Mouse (Mus musculus) intestine, embryonic 15.5 days (tissue): ENCODE results near the gene Rps6ka5. TPM values are rescaled to one million over a fixed set of nuclear protein-coding genes. Genes with fewer than 3 reads are reported as not detected.

ENCODE experiments used
- ATAC-seq: fragments of 200-750 bp; cut with Nextera tagmentation; 2 replicates; pipeline ENCODE4 v1.8.0; 2017; ENCODE audit warnings: moderate TSS enrichment, moderate library complexity
- H3K27ac ChIP-seq: fragments of 300-500 bp; sonication (generic); 2 replicates; pipeline ENCODE4 v1.5.1; 2015; ENCODE audit warnings: mild to moderate bottlenecking, inconsistent platforms
- H3K27me3 ChIP-seq: fragments of 300-500 bp; sonication (generic); replicated peaks from 2 replicates; pipeline ENCODE4 v1.6.1; 2015; ENCODE audit warnings: inconsistent platforms
- H3K36me3 ChIP-seq: fragments of 300-500 bp; sonication (generic); 2 replicates; pipeline ENCODE4 v1.6.1; 2015; ENCODE audit warnings: inconsistent platforms
- H3K4me1 ChIP-seq: fragments of 300-500 bp; sonication (generic); replicated peaks from 2 replicates; pipeline ENCODE4 v1.6.1; 2015; ENCODE audit warnings: inconsistent platforms
- H3K4me2 ChIP-seq: fragments of 300-500 bp; sonication (generic); replicated peaks from 2 replicates; pipeline ENCODE4 v1.6.1; 2015; ENCODE audit warnings: mild to moderate bottlenecking, inconsistent platforms
- H3K4me3 ChIP-seq: fragments of 300-500 bp; sonication (generic); replicated peaks from 2 replicates; pipeline ENCODE4 v1.5.1; 2015; ENCODE audit warnings: inconsistent platforms
- H3K9ac ChIP-seq: fragments of 300-500 bp; sonication (generic); 2 replicates; pipeline ENCODE4 v1.6.1; 2015; ENCODE audit warnings: inconsistent platforms
- H3K9me3 ChIP-seq: fragments of 300-500 bp; sonication (generic); 2 replicates; pipeline ENCODE4 v1.6.1; 2016; ENCODE audit warnings: inconsistent platforms
- WGBS: fragments of 180-500 bp; shearing (Covaris S2); methylation state at CpG from one replicate; pipeline ENCODE4 v1.1.7; 2015; 5-methylcytosine and 5-hydroxymethylcytosine counted together
- polyA plus RNA-seq: library from polyadenylated mRNA; unstranded; fragments of >200 nt; fragmentation: Nextera tagmentation; extraction: Ambion mirVana; gene quantifications from 2 replicates; pipeline ENCODE4 v1.2.1, GENCODE M21; 2015

Gene Rps6ka5
- polyA plus RNA-seq, 1 experiment from 2014 or later, result 2.5 TPM

DNA sequence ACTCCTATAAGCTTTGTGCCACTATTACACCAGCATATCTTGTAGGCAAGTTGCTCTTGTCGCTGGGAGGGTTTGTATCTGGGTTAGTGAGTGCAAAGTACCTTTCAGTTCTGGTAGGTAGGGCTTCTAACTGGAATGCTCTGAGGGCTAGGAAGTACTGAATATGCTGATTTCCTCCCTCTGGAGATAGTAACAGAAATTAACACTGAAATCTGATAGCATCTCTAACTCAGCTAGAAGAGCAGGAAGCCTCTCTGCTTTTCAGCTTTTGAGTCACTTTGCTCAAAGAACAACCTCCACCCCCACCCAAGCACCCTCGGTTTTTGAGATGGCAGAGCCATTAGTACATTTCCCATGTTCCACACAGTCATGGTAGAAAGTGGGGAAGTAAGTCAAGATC is 15.7 kb upstream of the Rps6ka5 start:
- Histone ChIP-seq H3K9ac (no peak overlapping the region), H3K27ac (no peak overlapping the region), H3K36me3 (no peaks in the 10 kb centered on the region), H3K9me3 (no peaks in the 10 kb centered on the region), H3K27me3 (no peaks in the 10 kb centered on the region), H3K4me1 (no peaks in the 10 kb centered on the region), H3K4me2 (no peak overlapping the region), H3K4me3 (no peak overlapping the region)
- no peak for ATAC-seq
- WGBS, result 67% methylated on average over 2 of the region's 2 CpGs

DNA sequence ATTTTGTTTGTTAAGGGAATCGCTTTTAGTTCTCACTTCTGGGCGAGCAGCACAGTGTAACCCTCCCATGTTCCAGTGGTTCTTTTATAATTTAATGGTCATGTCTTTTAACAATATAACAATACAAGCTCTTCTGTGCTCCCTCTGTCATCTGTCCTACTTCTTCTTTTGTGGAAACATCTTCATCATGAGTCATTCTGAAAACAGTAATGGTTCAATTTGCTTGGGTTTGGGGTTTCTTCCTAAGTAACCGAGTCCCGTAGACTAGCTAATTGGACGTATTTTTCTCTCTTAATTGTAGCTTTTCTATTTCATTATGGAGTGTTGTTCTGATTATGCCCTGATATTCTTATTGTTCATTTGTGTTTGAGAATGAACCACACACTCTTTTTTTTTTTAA is 13.5 kb upstream of the Rps6ka5 start:
- WGBS, result 93% methylated on average over 5 of the region's 5 CpGs
- no peak for ATAC-seq
- H3K27ac ChIP-seq, result no peak overlapping the region

GRCm38 (mm10) chr12:100739011-100739570 is 12.3 kb upstream of the Rps6ka5 start:
- H3K4me1 ChIP-seq, result no peaks in the 10 kb centered on the region
- 81% methylated on average over 4 of the region's 4 CpGs for WGBS
- no peaks in the 10 kb centered on the region for H3K9me3 ChIP-seq
- no peaks in the 10 kb centered on the region for H3K27me3 ChIP-seq
- H3K4me3 ChIP-seq, result no peak overlapping the region
- H3K27ac ChIP-seq, result no peak overlapping the region
- H3K9ac ChIP-seq, result no peak overlapping the region
- no peaks in the 10 kb centered on the region for H3K36me3 ChIP-seq
- no peak overlapping the region for H3K4me2 ChIP-seq
- no peak for ATAC-seq

More for the DNA sequence above, 13.5 kb upstream of the Rps6ka5 start:
- Histone ChIP-seq H3K27me3 (no peaks in the 10 kb centered on the region), H3K36me3 (no peaks in the 10 kb centered on the region), H3K4me1 (no peaks in the 10 kb centered on the region), H3K9ac (no peak overlapping the region), H3K4me3 (no peak overlapping the region), H3K9me3 (no peaks in the 10 kb centered on the region), H3K4me2 (no peak overlapping the region)

GRCm38 (mm10) chr12:100738498-100738897 is 11.7 kb upstream of the Rps6ka5 start:
- Histone ChIP-seq H3K36me3 (no peaks in the 10 kb centered on the region), H3K9me3 (no peaks in the 10 kb centered on the region), H3K9ac (no peak overlapping the region), H3K27me3 (no peaks in the 10 kb centered on the region), H3K4me3 (no peak overlapping the region), H3K4me2 (no peak overlapping the region), H3K4me1 (no peaks in the 10 kb centered on the region), H3K27ac (no peak overlapping the region)
- no peak for ATAC-seq
- WGBS, result 71% methylated on average over 3 of the region's 3 CpGs

DNA sequence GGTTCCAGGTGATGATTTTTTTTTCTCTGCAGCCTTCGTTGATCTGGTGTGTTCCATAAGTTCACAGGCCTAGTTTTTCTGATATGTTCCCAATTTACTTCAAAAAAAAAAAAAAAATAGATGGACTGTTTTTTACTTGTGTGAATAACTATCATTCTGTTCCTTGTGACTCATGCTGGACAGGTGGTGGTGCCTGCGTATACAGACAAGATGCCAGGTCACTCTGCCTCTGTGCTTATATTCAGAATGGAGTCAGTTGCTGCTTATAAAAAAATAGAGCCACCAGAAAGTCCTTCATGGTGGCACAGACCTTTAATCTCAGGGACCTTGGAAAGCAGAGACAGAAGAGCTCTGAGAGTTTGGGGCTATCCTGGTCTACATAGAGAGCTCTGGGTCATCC is 8.8 kb upstream of the Rps6ka5 start:
- ATAC-seq, result no peak
- WGBS, result 83% methylated on average over 2 of the region's 2 CpGs
- no peak overlapping the region for H3K27ac ChIP-seq

DNA sequence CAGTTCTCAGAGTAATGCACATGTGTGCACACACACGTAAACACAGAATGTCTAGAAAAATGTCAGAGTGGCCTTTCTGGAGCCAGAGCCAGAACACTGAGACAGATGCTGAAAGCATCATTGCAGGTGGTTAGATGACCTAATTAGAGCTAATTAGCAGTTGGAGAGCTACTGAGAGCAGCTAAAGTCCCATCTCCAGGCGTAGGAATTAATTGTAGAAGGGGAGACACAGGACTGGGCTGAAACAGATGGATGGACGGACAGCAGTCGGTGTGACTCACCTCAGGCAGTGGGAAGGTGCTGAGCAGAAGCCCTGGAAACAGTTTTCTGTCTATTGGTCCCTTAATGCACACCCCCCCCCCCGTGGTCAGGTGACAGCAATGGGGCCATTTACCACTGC is 8.4 kb upstream of the Rps6ka5 start:
- H3K27ac ChIP-seq, result no peak overlapping the region
- H3K27me3 ChIP-seq, result no peaks in the 10 kb centered on the region
- H3K9ac ChIP-seq, result no peak overlapping the region
- no peak overlapping the region for H3K4me2 ChIP-seq
- no peak for ATAC-seq
- no peaks in the 10 kb centered on the region for H3K9me3 ChIP-seq
- no peaks in the 10 kb centered on the region for H3K36me3 ChIP-seq
- H3K4me3 ChIP-seq, result no peak overlapping the region
- no peaks in the 10 kb centered on the region for H3K4me1 ChIP-seq
- 72% methylated on average over 5 of the region's 5 CpGs for WGBS

More for the DNA sequence above, 8.8 kb upstream of the Rps6ka5 start:
- H3K4me1 ChIP-seq, result no peaks in the 10 kb centered on the region
- no peak overlapping the region for H3K4me2 ChIP-seq
- no peaks in the 10 kb centered on the region for H3K36me3 ChIP-seq
- H3K9ac ChIP-seq, result no peak overlapping the region
- H3K27me3 ChIP-seq, result no peaks in the 10 kb centered on the region
- H3K4me3 ChIP-seq, result no peak overlapping the region
- no peaks in the 10 kb centered on the region for H3K9me3 ChIP-seq

- H3K9ac ChIP-seq, result no peak overlapping the region
- no peaks in the 10 kb centered on the region for H3K36me3 ChIP-seq
- H3K4me1 ChIP-seq, result 0 out of 2 replicates have a peak, but pooled peaks cover 2% of the 10 kb centered on the region
- no peak overlapping the region for H3K4me3 ChIP-seq
- no peak overlapping the region for H3K4me2 ChIP-seq
- no peak for ATAC-seq
- H3K27me3 ChIP-seq, result no peaks in the 10 kb centered on the region
- 61% methylated on average over 14 of the region's 14 CpGs for WGBS
- no peak overlapping the region for H3K27ac ChIP-seq
- H3K9me3 ChIP-seq, result no peaks in the 10 kb centered on the region
Measured at GRCm38 (mm10) chr12:100728646-100729485, 2.1 kb upstream of the Rps6ka5 start.

DNA sequence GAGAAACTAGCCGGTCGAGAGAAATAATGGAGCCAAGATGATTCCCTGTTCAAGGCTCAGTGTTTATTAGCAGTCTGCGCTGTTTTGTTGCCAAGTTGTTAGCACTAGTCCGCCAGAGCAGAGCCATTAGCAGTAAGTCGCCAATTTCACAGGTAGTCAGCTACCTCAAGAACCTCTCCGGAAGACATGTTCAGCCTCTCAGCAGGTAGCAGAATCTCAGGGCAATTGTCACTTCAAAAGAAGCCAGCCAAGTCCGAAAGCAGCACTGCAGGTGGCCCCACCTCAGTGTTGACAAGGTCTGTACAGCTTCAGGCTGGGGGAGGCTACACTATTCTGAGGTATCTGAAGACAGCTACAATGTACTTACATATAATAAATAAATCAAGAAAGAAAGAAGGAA is 1.1 kb upstream of the Rps6ka5 start:
- Histone ChIP-seq H3K4me3 (no peak overlapping the region), H3K36me3 (no peaks in the 10 kb centered on the region), H3K9ac (no peak overlapping the region), H3K4me2 (no peak overlapping the region), H3K4me1 (0 out of 2 replicates have a peak, but pooled peaks cover 3% of the 10 kb centered on the region), H3K9me3 (no peaks in the 10 kb centered on the region), H3K27me3 (no peaks in the 10 kb centered on the region), H3K27ac (no peak overlapping the region)
- 31% methylated on average over 7 of the region's 7 CpGs for WGBS
- ATAC-seq, result no peak

GRCm38 (mm10) chr12:100725458-100725786 is 1.4 kb downstream of the Rps6ka5 start:
- Histone ChIP-seq H3K4me3 (peak overlapping the region; percentile 83), H3K27ac (no peak overlapping the region), H3K9me3 (no peaks in the 10 kb centered on the region), H3K9ac (no peak overlapping the region), H3K27me3 (no peaks in the 10 kb centered on the region), H3K36me3 (no peaks in the 10 kb centered on the region), H3K4me1 (0 out of 2 replicates have a peak, but pooled peaks cover 3% of the 10 kb centered on the region), H3K4me2 (peak overlapping the region; percentile 87)
- WGBS, result 6% methylated on average over 17 of the region's 17 CpGs
- ATAC-seq, result no peak

DNA sequence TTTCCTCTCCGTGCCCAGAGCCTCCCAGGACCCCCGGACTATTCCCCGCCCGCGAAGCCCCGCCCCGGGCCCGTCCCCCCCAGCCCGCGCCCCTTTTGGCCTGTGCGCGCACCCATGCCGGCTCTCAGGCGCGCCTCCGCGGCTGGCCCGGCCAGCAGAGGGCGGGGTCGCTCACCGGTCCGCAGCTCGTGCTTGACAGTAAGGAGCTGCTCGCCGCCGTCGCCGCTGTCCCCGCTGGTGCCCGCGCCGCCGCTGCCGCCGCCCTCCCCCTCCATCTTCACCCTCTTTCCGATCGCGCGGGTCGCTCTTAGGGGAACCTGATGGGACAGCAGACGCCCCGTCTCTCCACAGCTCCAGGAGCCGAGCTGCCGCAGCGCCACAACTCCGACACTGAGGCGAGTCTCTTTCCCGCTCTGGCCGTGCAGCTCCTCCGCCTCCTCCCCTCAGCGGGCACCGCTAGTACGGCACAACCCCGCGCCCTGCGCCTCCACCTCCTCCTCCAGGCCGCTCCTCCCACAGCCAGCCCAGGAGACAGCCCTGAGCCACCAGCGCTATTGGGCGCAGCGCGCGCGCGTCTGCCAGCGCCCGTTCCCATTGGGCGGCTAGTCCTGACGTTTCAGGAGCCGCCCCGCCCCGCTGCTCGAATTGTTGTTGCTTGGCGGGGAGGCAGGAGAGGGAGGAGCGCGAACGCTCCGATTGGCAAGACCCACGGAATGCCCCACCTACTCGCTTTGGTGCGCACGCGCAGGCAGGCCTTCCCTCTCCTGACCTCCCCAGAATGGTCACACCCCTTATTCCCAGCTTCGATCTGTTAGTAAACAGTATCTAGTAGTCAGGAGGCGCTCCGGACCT is 2.0 kb downstream of the Rps6ka5 start:
- WGBS, result under 1% methylated on average over 72 of the region's 85 CpGs
- no peaks in the 10 kb centered on the region for H3K36me3 ChIP-seq
- H3K4me2 ChIP-seq, result peak overlapping the region; percentile 87
- 0 out of 2 replicates have a peak, but pooled peaks cover 3% of the 10 kb centered on the region for H3K4me1 ChIP-seq
- peak; percentile 100 for ATAC-seq
- H3K4me3 ChIP-seq, result peak overlapping the region; percentile 83
- no peaks in the 10 kb centered on the region for H3K9me3 ChIP-seq
- peak overlapping the region; percentile 97 for H3K27ac ChIP-seq
- H3K27me3 ChIP-seq, result no peaks in the 10 kb centered on the region
- peak overlapping the region; percentile 81 for H3K9ac ChIP-seq

GRCm38 (mm10) chr12:100724182-100724581 is 2.6 kb downstream of the Rps6ka5 start:
- ATAC-seq, result no peak
- peak overlapping the region; percentile 87 for H3K4me2 ChIP-seq
- H3K9me3 ChIP-seq, result no peaks in the 10 kb centered on the region
- H3K4me3 ChIP-seq, result peak overlapping the region; percentile 83
- H3K36me3 ChIP-seq, result no peaks in the 10 kb centered on the region
- 1% methylated on average over 8 of the region's 8 CpGs for WGBS
- 0 out of 2 replicates have a peak, but pooled peaks cover 3% of the 10 kb centered on the region for H3K4me1 ChIP-seq
- H3K27ac ChIP-seq, result peak overlapping the region; percentile 97
- no peaks in the 10 kb centered on the region for H3K27me3 ChIP-seq
- H3K9ac ChIP-seq, result peak overlapping the region; percentile 81

DNA sequence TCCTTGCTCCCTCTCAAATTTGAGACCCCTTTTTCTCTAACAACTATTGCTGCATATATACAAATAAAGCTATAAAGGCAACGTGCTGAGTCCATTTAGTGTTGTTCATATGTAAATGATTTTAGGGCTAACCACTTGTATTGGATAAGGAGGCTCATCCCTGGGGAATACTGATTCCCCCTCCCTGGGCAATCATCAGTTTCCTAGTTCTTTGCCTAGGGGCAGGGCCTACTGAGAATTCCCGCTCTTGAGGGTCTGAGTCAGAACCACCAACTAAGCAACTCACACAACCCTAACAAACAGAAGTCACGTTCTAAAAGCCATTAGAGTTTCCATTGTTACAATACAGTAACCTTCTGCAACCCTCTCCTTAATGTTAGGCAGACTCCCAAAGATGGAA is 6.0 kb downstream of the Rps6ka5 start:
- no peak overlapping the region for H3K9ac ChIP-seq
- 63% methylated on average over 3 of the region's 3 CpGs for WGBS
- H3K27me3 ChIP-seq, result no peaks in the 10 kb centered on the region
- H3K4me1 ChIP-seq, result 0 out of 2 replicates have a peak, but pooled peaks cover 3% of the 10 kb centered on the region
- H3K4me2 ChIP-seq, result no peak overlapping the region
- no peak overlapping the region for H3K4me3 ChIP-seq
- ATAC-seq, result no peak
- no peaks in the 10 kb centered on the region for H3K9me3 ChIP-seq
- no peak overlapping the region for H3K27ac ChIP-seq
- no peaks in the 10 kb centered on the region for H3K36me3 ChIP-seq
